Mouse (Mus musculus): ENCODE measurements at regions not wholly inside any gene's neighbourhood (a gene's known extent, or its start where the extent isn't known, plus 50 kb on each side); places are given as distances from the start of the nearest gene placed in this dataset.

DNA sequence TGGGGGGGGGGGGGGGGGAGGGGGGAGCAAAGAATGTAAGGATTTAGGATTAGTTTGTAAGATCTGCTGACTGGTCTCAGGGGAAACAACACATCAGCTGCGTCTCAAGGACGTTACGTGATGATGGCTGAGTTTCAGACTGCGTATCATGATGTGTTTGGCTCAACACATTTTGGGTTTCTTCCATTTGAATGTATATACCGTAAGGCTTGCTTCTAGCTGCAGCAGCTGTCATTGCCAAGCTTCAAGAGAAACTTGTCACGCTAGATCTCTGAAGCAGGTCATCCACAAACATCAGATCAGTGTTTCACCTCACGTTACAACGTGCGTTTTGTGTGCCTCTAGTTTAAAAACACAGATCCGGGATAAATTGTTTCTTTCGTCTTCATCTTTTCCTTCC is 123.6 kb upstream of the Pum3 start:
- TF ChIP-seq CTCF (IDR thresholded peaks at IDR 0.05; ENCODE audit: low read depth, low read length) (no peak), TAL1 (conservative IDR thresholded peaks at IDR 0.05; ENCODE audit: low read depth, low read length) (no peak)

All from G1E (cell line).